Mouse (Mus musculus) gastrocnemius, adult 18-20 months (tissue): ENCODE measurements around the gene Fbln1. TPM values are rescaled to one million over a fixed set of nuclear protein-coding genes. Genes with fewer than 3 reads are reported as not detected.

Experiments used
- DNase-seq: peaks from one replicate; pipeline ENCODE4 v3.0.0; 2021; ENCODE audit warnings: low spot score
- total RNA-seq, 2 experiments: library from RNA; stranded (reverse); gene quantifications; 2 replicates each; pipeline ENCODE4 v1.2.3; 2021

Fbln1 gene
- total RNA-seq, 2 experiments from 2014 or later, result 8.5 to 11.1 TPM

GRCm38 (mm10) chr15:85204383-85204782, 1.4 kb upstream of the Fbln1 start:
- DNase-seq, result no peak

- DNase-seq, result no peak
Measured at GRCm38 (mm10) chr15:85206703-85207075, 940 bp downstream of the Fbln1 start.

GRCm38 (mm10) chr15:85207081-85207480, 1.3 kb downstream of the Fbln1 start:
- no peak for DNase-seq

- peak; percentile 34 for DNase-seq
Measured at GRCm38 (mm10) chr15:85207763-85208162, 2.0 kb downstream of the Fbln1 start.

GRCm38 (mm10) chr15:85208332-85208731, 2.6 kb downstream of the Fbln1 start:
- no peak for DNase-seq

- DNase-seq, result no peak
Measured at GRCm38 (mm10) chr15:85209341-85209740, 3.6 kb downstream of the Fbln1 start.

DNA sequence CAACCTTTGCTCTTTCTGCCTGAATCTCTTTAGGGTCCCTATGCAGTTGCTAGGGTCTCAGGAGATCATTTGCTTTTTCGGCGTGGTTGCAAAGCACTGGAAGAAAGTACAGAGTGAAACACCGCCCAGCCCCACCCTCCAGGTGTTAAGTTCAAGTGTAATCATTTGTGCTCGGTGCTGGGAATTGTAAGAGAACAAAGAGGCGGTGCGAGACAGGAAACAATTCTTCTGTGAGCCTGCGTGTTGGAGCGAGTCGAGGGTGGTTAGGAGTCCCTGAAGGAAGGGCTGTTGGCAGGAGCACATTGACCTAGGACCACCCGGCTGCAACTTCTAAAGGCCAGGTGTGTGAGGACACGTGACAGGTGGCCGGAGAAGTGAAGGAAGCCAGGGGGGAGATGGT, 4.9 kb downstream of the Fbln1 start:
- DNase-seq, result no peak

DNA sequence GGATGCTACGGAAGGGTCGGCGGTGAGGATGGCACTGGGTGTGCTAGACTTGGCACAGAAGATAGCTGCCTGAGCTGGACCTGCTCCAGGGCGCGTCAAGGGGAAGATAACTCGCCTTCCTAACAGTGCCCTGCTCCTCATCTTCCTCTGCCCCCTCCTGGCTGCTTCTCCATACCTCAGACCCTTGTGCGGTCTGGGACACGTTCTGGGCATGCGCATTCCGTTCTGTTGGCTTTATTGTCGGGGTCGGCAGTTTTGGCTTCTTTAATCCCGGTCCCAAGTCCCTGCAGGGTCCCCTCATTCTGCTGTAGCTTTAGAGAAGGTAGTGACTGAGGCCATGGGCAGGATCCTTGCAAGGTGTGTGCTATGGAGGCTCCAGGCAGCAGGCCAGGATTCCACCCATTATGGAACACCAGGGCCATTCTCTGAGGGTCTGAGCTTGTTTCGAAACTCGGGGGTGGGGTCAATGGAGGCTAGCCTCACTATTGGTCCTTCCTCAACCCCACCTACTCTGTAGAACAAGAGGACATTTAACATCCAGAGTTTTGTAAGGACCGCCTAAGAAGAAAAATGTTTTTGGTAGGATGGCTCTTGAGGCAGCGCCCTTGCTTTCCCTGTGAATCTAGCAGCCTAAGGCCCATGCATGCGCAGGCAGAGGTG, 5.5 kb downstream of the Fbln1 start:
- no peak for DNase-seq

DNA sequence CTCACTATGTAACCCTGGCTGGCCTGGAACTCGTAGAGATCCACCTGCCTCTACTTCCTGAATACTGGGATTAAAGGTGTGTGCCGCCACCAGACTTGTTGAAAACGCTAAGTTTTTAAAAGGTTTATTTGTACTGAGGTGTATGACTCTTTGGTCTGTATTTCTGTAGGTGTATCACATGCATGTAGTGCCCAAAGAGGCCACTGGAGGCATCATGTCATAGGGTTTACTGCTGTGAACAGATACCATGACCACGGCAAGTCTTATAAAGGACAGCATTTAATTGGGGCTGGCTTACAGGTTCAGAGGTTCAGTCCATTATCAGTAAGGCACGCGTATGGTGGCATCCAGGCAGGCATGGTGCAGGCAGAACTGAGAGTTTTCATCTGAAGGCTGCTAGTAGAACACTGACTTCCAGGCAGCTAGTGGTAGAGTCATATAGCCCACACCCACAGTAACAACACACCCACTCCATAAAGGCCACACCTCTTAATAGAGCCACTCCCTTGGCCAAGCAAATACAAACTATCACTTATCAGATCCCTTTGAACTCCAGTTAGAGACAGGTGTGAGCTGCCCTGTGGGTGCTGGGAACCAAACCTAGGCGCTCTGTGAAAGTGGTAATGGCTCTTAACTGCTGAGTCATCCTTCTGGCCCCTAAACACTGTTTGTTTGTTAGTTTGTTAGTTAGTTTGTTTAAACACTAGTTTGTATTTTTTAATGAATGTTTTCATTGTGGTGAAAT, 10.5 kb downstream of the Fbln1 start:
- DNase-seq, result no peak

DNA sequence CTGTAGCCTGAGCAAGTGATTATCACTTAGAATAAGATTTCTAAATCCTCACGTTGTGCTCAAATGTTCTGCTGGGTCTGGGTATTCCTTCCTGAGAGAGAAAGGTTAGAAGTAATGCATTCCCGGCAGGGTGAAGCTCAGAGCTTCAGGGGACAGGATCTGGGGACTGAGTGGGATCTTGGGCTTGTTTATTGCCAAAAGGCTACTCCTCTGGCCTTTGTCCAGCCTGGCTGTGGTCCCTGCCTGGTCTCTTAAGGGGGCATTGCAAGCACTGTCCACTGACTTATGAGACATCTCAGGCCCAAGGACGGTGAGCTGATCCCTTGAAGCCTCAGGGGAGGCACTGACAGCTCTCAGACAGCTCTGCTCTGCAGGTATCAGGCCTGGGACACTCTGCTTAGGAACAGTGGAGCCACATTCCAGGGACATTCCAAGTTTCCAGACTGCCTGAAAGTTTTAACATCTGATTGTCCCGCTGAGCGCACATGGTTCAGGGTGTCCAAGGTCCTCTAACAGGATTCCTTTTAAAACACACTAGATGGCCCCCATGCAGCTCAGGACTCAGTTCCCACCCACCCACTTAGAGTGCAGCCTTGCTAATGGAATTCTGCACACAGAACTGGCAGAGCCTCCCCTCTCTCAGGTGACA, 13.0 kb downstream of the Fbln1 start:
- no peak for DNase-seq

GRCm38 (mm10) chr15:85220371-85220770, 14.6 kb downstream of the Fbln1 start:
- no peak for DNase-seq

GRCm38 (mm10) chr15:85221115-85221854, 15.5 kb downstream of the Fbln1 start:
- peak; percentile 30 for DNase-seq

- no peak for DNase-seq
Measured at GRCm38 (mm10) chr15:85225693-85226092, 19.9 kb downstream of the Fbln1 start.

GRCm38 (mm10) chr15:85226841-85227240, 21.1 kb downstream of the Fbln1 start:
- DNase-seq, result no peak

DNA sequence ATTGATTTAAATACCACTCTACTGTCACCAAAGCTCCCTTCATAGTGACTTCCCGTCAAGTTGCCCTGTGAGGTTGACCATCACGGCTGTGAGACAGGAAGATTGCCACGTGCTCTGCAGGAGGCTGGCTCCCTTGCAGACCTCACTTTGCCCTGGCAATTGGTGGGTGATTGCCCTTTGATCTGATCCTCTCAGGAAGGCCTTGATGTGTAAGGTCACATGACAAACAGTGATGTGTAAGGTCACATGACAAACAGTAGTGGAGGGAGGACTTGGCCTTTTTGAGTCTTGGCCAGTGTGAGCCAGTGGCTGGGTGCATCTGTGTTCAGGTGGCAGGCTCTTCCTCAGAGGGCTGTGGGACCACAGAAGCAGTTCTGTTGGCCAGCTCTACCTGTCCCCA, 22.8 kb downstream of the Fbln1 start:
- no peak for DNase-seq

GRCm38 (mm10) chr15:85229960-85230535, 24.3 kb downstream of the Fbln1 start:
- no peak for DNase-seq

DNA sequence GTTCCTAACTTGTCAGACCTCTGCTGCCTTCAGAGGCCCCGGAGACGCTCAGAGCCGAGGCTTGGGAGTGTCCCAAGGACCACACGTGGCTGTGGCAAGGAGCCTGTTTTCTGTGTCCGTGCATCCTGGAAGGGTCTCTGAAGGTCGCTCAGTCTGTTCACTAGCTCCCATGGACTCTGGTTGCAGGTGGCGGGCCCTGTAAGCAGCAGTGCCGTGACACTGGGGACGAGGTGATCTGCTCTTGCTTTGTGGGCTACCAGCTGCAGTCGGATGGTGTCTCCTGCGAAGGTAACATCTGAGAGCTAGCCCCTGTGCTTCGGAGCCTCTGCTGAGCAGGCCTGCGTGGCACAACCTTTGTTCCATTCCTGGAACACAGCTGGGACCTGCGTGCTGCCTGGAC, 24.9 kb downstream of the Fbln1 start:
- no peak for DNase-seq

DNA sequence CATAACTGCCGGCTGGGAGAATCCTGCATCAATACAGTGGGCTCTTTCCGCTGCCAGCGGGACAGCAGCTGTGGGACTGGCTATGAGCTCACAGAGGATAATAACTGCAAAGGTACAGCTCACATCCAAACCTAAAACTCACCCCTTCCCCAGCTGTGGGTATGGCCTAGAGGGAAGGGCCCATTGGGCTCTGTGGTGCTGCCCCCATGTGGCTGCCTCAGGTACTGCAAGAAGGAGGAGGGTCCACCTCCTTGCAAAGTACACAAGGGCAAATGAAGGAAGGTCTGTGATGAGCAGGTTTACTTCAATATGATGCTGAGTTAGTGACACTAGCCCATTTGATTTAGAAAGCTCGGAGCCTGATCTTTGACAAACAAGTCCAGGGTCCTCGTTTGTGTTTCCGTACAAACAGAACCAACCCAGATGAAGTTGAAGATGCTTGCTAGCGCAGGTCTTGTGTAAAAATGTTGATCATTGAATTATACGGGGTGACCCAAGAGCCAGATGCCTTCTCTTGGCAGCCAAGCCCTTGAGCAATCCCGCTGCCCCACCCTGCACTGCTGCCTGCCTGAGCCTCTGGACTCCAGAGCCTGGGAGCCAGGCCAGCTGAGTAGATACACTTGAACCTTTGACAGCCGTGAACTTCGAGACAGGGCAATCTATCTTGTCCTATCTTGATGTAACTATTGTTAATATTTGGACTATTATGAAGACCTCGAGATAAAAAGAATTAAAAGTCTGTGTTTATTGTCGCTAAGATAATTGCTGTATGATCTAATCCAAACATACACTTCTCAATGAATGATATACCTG, 25.9 kb downstream of the Fbln1 start:
- DNase-seq, result peak; percentile 71

DNA sequence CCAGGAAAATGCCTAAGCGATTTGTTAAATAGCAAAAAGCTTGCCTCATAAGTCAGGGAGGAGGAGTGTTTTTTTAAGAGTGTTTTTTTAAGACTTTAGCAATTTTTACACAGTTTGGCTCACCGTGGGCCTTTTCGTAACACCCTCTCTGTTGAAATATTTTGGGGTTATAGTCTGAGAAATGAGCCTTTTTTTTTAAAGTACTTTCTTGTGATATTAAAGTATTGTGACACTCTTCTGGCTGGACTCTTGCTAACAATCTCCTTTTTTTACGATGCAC, 26.4 kb downstream of the Fbln1 start:
- peak; percentile 42 for DNase-seq

GRCm38 (mm10) chr15:85232543-85233250, 26.9 kb downstream of the Fbln1 start:
- DNase-seq, result no peak
